Mouse (Mus musculus) midbrain, postnatal 0 days (tissue): ENCODE measurements at regions not wholly inside any gene's neighbourhood (a gene's known extent, or its start where the extent isn't known, plus 50 kb on each side); places are given as distances from the start of the nearest gene placed in this dataset. TPM values are rescaled to one million over a fixed set of nuclear protein-coding genes. Genes with fewer than 3 reads are reported as not detected.

Source experiments
- ATAC-seq: fragments of 200-750 bp; cut with Nextera tagmentation; 2 replicates; pipeline ENCODE4 v1.8.0; 2017; ENCODE audit warnings: moderate number of reproducible peaks, mild to moderate bottlenecking, moderate TSS enrichment, moderate library complexity; ENCODE audit not compliant: low FRiP score
- DNase-seq: peaks from one replicate; pipeline ENCODE4 v3.0.0-alpha.2; 2015; ENCODE audit warnings: low spot score
- H3K27ac ChIP-seq: fragments of 300-500 bp; sonication (generic); 2 replicates; pipeline ENCODE4 v1.5.1; 2014; ENCODE audit warnings: low read depth, mild to moderate bottlenecking, low read length, mixed read lengths
- H3K27me3 ChIP-seq: fragments of 300-500 bp; sonication (generic); 2 replicates; pipeline ENCODE4 v1.6.1; 2014; ENCODE audit warnings: low read length, control low read depth, mixed read lengths; ENCODE audit not compliant: insufficient read depth
- H3K36me3 ChIP-seq: fragments of 300-500 bp; sonication (generic); 2 replicates; pipeline ENCODE4 v1.6.1; 2014; ENCODE audit warnings: low read length, control low read depth, mixed read lengths; ENCODE audit not compliant: insufficient read depth
- H3K4me1 ChIP-seq: fragments of 300-500 bp; sonication (generic); 2 replicates; pipeline ENCODE4 v1.6.1; 2014; ENCODE audit warnings: mild to moderate bottlenecking, control low read depth, antibody characterized with exemption, low read length, mixed read lengths; ENCODE audit not compliant: insufficient read depth
- H3K4me2 ChIP-seq: fragments of 300-500 bp; sonication (generic); 2 replicates; pipeline ENCODE4 v1.6.1; 2014; ENCODE audit warnings: low read depth, mild to moderate bottlenecking, low read length, mixed read lengths; ENCODE audit not compliant: poor library complexity, severe bottlenecking
- H3K4me3 ChIP-seq: fragments of 300-500 bp; sonication (generic); 2 replicates; pipeline ENCODE4 v1.5.1; 2014; ENCODE audit warnings: low read depth, mild to moderate bottlenecking, low read length, moderate library complexity
- H3K9ac ChIP-seq: fragments of 300-500 bp; sonication (generic); replicated peaks from 2 replicates; pipeline ENCODE4 v1.6.1; 2014; ENCODE audit warnings: mild to moderate bottlenecking, low read length, moderate library complexity, mixed read lengths; ENCODE audit not compliant: poor library complexity, severe bottlenecking
- H3K9me3 ChIP-seq: fragments of 300-500 bp; sonication (generic); 2 replicates; pipeline ENCODE4 v1.6.1; 2016; ENCODE audit warnings: low read length, control low read depth
- CTCF ChIP-seq: IDR thresholded peaks from 2 replicates; pipeline ENCODE4 v1.5.1; 2016; ENCODE audit warnings: antibody characterized with exemption, mild to moderate bottlenecking
- WGBS: fragments of 180-500 bp; shearing (Covaris S2); extraction: QIAGEN DNeasy Blood & Tissue Kit; methylation state at CpG from one replicate; pipeline ENCODE4 v1.1.7; 2014; 5-methylcytosine and 5-hydroxymethylcytosine counted together
- microRNA counts: library from miRNA; unstranded; fragments of <30 nt; microRNA quantifications from one replicate; lab custom pipeline; 2015
- microRNA-seq: library from miRNA; unstranded; fragments of <30 nt; microRNA quantifications from one replicate; pipeline ENCODE4, GENCODE M21; 2016; ENCODE audit warnings: borderline number of aligned reads

DNA sequence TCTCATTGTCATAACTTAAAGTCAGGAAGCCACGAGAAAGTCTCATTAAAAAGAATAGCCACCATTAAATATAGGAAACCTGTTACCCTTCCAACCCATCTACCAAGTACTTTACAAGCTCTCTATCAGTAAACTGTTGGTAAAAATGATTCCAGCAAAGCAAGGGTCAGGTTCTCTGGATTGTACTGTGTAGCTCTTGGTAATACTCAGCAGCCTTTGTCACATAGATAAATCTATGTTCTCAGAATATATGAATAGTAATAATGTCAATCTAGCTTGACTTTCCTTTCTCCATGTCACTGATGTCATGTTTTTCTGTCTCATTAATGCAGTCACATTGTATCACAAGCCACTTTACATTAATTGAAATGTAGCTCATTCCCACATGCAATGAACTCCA is 561.8 kb downstream of the Tecrl start:
- H3K9me3 ChIP-seq: no peaks in the 10 kb centered on the region
- no peaks in the 10 kb centered on the region for H3K27me3 ChIP-seq
- H3K9ac ChIP-seq: no peak overlapping the region
- H3K36me3 ChIP-seq: no peaks in the 10 kb centered on the region
- DNase-seq (no peak), ATAC-seq (no peak)
- H3K4me3 ChIP-seq: no peak overlapping the region
- no peak for TF ChIP-seq CTCF
- 76% methylated on average over 1 of the region's 1 CpGs for WGBS
- no peak overlapping the region for H3K4me2 ChIP-seq
- no peak overlapping the region for H3K27ac ChIP-seq
- no peaks in the 10 kb centered on the region for H3K4me1 ChIP-seq

MicroRNA genes in the stretch of these regions (microRNA counts, 519-probe panel; counts per million panel counts)
- microRNA mmu-miR-1187 (lab: Ali Mortazavi, UCI): 528 counts per million, percentile 58 among the panel's probes with 10 or more counts

Small RNA genes lying in the stretch of these regions (microRNA-seq; reads per million reads assigned to microRNA genes)
- gene Mir1187: not detected
